In genomic region chr5:127134441-127134840, GRCm38 (mm10) we compare ENCODE assay signal across 26 mouse cellular contexts.
DNase-seq lines count a peak whose midpoint lies in the region; ATAC-seq lines count a peak whose summit lies in the region.
"Had no signal": no experiment of that assay in that cellular context is flagged by ENCODE, and none has a peak within 500 bp of the region (broad histone marks: within the 10 kb centered on the region; RNA-seq: fewer than 3 reads in every experiment).

No protein-coding gene starts in this region.

- no peak overlapping the region for H3K9ac ChIP-seq in limb, embryonic 11.5 days (ENCODE audit: low read length)
- no peak overlapping the region for H3K9ac ChIP-seq in forebrain, embryonic 14.5 days (ENCODE audit: low read length)
- H3K9ac ChIP-seq: forebrain, embryonic 13.5 days; hindbrain, embryonic 12.5 days; liver, embryonic 14.5 days; lung, embryonic 15.5 days; midbrain, embryonic 13.5 days had no signal

- no peaks in the 10 kb centered on the region for H3K9me3 ChIP-seq in limb, embryonic 11.5 days (ENCODE audit: control insufficient read depth, low read length)
- H3K9me3 ChIP-seq in forebrain, embryonic 14.5 days (replicated peaks; ENCODE audit: control insufficient read depth, low read length) = no peaks in the 10 kb centered on the region
- H3K9me3 ChIP-seq: forebrain, embryonic 13.5 days; lung, embryonic 15.5 days had no signal

- H3K27me3 ChIP-seq in limb, embryonic 11.5 days (ENCODE audit: control insufficient read depth, insufficient read depth, low read length) = no peaks in the 10 kb centered on the region
- H3K27me3 ChIP-seq in forebrain, embryonic 14.5 days (replicated peaks; ENCODE audit: control insufficient read depth, insufficient read depth, low read length) = no peaks in the 10 kb centered on the region
- H3K27me3 ChIP-seq: CH12.LX; forebrain, embryonic 13.5 days; hindbrain, embryonic 12.5 days; lung, embryonic 15.5 days; megakaryocyte, embryonic 14.5 days; midbrain, embryonic 13.5 days had no signal

- 35% methylated on average over 6 of the region's 6 CpGs for WGBS in limb, embryonic 11.5 days
- WGBS in forebrain, embryonic 14.5 days = 74% methylated on average over 6 of the region's 6 CpGs

- H3K4me3 ChIP-seq in limb, embryonic 11.5 days (ENCODE audit: low read depth, low read length) = no peak overlapping the region
- no peak overlapping the region for H3K4me3 ChIP-seq in forebrain, embryonic 14.5 days (ENCODE audit: low read depth, low read length)
- H3K4me3 ChIP-seq: forebrain, embryonic 13.5 days; hindbrain, embryonic 12.5 days; lung, embryonic 15.5 days; megakaryocyte, embryonic 14.5 days; midbrain, embryonic 13.5 days had no signal

- no peaks in the 10 kb centered on the region for H3K36me3 ChIP-seq in limb, embryonic 11.5 days (ENCODE audit: control insufficient read depth, insufficient read depth, low read length)
- no peaks in the 10 kb centered on the region for H3K36me3 ChIP-seq in forebrain, embryonic 14.5 days (ENCODE audit: control insufficient read depth, insufficient read depth, low read length)
- H3K36me3 ChIP-seq: hindbrain, embryonic 12.5 days; lung, embryonic 15.5 days; midbrain, embryonic 13.5 days had no signal

- H3K4me1 ChIP-seq in limb, embryonic 11.5 days (ENCODE audit: control insufficient read depth, insufficient read depth, low read length) = peaks cover 8% of the 10 kb centered on the region
- no peaks in the 10 kb centered on the region for H3K4me1 ChIP-seq in forebrain, embryonic 14.5 days (ENCODE audit: control insufficient read depth, insufficient read depth, low read length)
- H3K4me1 ChIP-seq: forebrain, embryonic 13.5 days; hindbrain, embryonic 12.5 days; lung, embryonic 15.5 days; megakaryocyte, embryonic 14.5 days had no signal

- peak; percentile 15 for DNase-seq in embryo, embryonic 10.5 days (ENCODE audit: low spot score)
- DNase-seq in embryo, embryonic 10 days (ENCODE audit: low spot score) = no peak
- DNase-seq in kidney, postnatal 10 days = peak; percentile 12
- DNase-seq in kidney, adult 11 months = no peak
- DNase-seq in limb, embryonic 11.5 days (ENCODE audit: low spot score) = peak; percentile 35
- DNase-seq in natural killer cell, adult 2 months (ENCODE audit: low spot score in 2 of 2) = no peak
- DNase-seq in forebrain, embryonic 14.5 days (ENCODE audit: low spot score) = no peak
- DNase-seq: adrenal gland, adult 2 months; adrenal gland, postnatal 36 days; cerebellum, adult 2 months; kidney, adult 9 months; kidney, postnatal 14 days; liver; lung, postnatal 4 days; thymus, adult 2 months; thymus, postnatal 4 days had no signal

- no peak overlapping the region for H3K27ac ChIP-seq in limb, embryonic 11.5 days (replicated peaks; ENCODE audit: low read depth, low read length)
- no peak overlapping the region for H3K27ac ChIP-seq in forebrain, embryonic 14.5 days (ENCODE audit: low read depth, low read length)
- H3K27ac ChIP-seq: forebrain, embryonic 13.5 days; hindbrain, embryonic 12.5 days; hindbrain, postnatal 0 days; liver, embryonic 14.5 days; lung, embryonic 15.5 days; midbrain, embryonic 13.5 days had no signal

- ATAC-seq in limb, embryonic 11.5 days (ENCODE audit: insufficient number of reproducible peaks, low FRiP score, low TSS enrichment, low read depth) = no peak
- no peak for ATAC-seq in forebrain, embryonic 14.5 days
- ATAC-seq: activated CD4-positive, CD25-positive, alpha-beta regulatory T cell, adult 4 months; forebrain, embryonic 13.5 days; hindbrain, postnatal 0 days; intestine, embryonic 16.5 days; midbrain, embryonic 13.5 days had no signal

- H3K4me2 ChIP-seq in limb, embryonic 11.5 days (ENCODE audit: low read depth, severe bottlenecking) = no peak overlapping the region
- H3K4me2 ChIP-seq in forebrain, embryonic 14.5 days (ENCODE audit: low read length) = no peak overlapping the region
- H3K4me2 ChIP-seq: forebrain, embryonic 13.5 days; hindbrain, embryonic 12.5 days; lung, embryonic 15.5 days; midbrain, embryonic 13.5 days had no signal

Comparison
In these comparisons a context has a peak if more than half of its experiments do, and no peak if none do; other contexts are left out.
1. DNase-seq: peak in embryo, embryonic 10.5 days (single experiment), kidney, postnatal 10 days (single experiment) and limb, embryonic 11.5 days (single experiment); none in embryo, embryonic 10 days (single experiment), kidney, adult 11 months (single experiment), natural killer cell, adult 2 months (0 of 2) and forebrain, embryonic 14.5 days (single experiment).